Mouse (Mus musculus) heart, postnatal 25 days (tissue): ENCODE data around the gene Tmem25. TPM values are rescaled to one million over a fixed set of nuclear protein-coding genes. Genes with fewer than 3 reads are reported as not detected.
"Not testable (repeated sequence)": the region's sequence is repeated elsewhere in the genome, so short reads cannot be mapped to it uniquely, and the experiment has no call there.

ENCODE experiments used
- DNase-seq: peaks from one replicate; pipeline ENCODE4 v3.0.0; 2022; ENCODE audit warnings: low spot score
- intact Hi-C: fragments of 180-260 bp; cut with DNase I; formaldehyde crosslinking; loops from one replicate; pipeline ENCODE4 v1.15.1; 2025
- total RNA-seq, 2 experiments: library from RNA; stranded (reverse); gene quantifications; 2 replicates each; pipeline ENCODE4 v1.2.3; 2021

Tmem25 gene
- total RNA-seq, 2 experiments from 2014 or later, result 13.4 to 15.1 TPM

GRCm38 (mm10) chr9:44792842-44793241 is 6.3 kb downstream of the Tmem25 start:
- intact Hi-C loops, result no loop called here
- DNase-seq, result no peak

GRCm38 (mm10) chr9:44772750-44773651 is 26.1 kb downstream of the Tmem25 start:
- DNase-seq, result peak; percentile 87
- intact Hi-C loops, result loop anchor here (5.0 kb wide), 1 partner anchor 109 kb away; the partner anchor contains the start of gene Kmt2a

- intact Hi-C loops, result loop anchor here (5.0 kb wide), 1 partner anchor 110 kb away; the partner anchor contains the start of gene Kmt2a
- no peak for DNase-seq
Measured at GRCm38 (mm10) chr9:44772392-44772749, 26.7 kb downstream of the Tmem25 start.

- intact Hi-C loops, result loop anchor here (5.0 kb wide), 1 partner anchor 111 kb away; the partner anchor contains the start of gene Kmt2a
- no peak for DNase-seq
Measured at GRCm38 (mm10) chr9:44771376-44771775, 27.7 kb downstream of the Tmem25 start.

GRCm38 (mm10) chr9:44768029-44768394 is 31.1 kb downstream of the Tmem25 start:
- intact Hi-C loops, result loop anchor here (5.0 kb wide), 1 partner anchor 46 kb away; no protein-coding TSS in a partner anchor
- not testable (repeated sequence) for DNase-seq

GRCm38 (mm10) chr9:44767101-44768028 is 31.7 kb downstream of the Tmem25 start, which contains the start of the genes Arcn1 and Ift46:
Gene Arcn1, minus strand, starts transcription at chr9:44767845.
Gene Ift46, plus strand, starts transcription at chr9:44767908.
- DNase-seq, result peak; percentile 68
- intact Hi-C loops, result loop anchor here (5.0 kb wide), 1 partner anchor 45 kb away; no protein-coding TSS in a partner anchor

GRCm38 (mm10) chr9:44760873-44761272 is 38.2 kb downstream of the Tmem25 start:
- no peak for DNase-seq
- intact Hi-C loops, result no loop called here

- no peak for DNase-seq
Measured at GRCm38 (mm10) chr9:44748473-44748872, 50.6 kb downstream of the Tmem25 start.

GRCm38 (mm10) chr9:44747341-44747740 is 51.8 kb downstream of the Tmem25 start:
- no peak for DNase-seq
- intact Hi-C loops, result loop anchor here (5.0 kb wide), 2 partner anchors 40 to 90 kb away; no protein-coding TSS in a partner anchor

More at GRCm38 (mm10) chr9:44748473-44748872, 50.6 kb downstream of the Tmem25 start:
- intact Hi-C loops, result loop anchor here (5.0 kb wide), 2 partner anchors 41 to 91 kb away; no protein-coding TSS in a partner anchor

- DNase-seq, result no peak
- intact Hi-C loops, result loop anchor here (5.0 kb wide), 2 partner anchors 39 to 89 kb away; no protein-coding TSS in a partner anchor
Measured at GRCm38 (mm10) chr9:44746666-44747065, 52.4 kb downstream of the Tmem25 start.

- no peak for DNase-seq
- intact Hi-C loops, result loop anchor here (5.0 kb wide), 2 partner anchors 38 to 88 kb away; no protein-coding TSS in a partner anchor
Measured at GRCm38 (mm10) chr9:44745371-44745770, 53.7 kb downstream of the Tmem25 start.

Other genes starting within 250 kb of the Tmem25 start
- gene Cxcr5, start 237.4 kb downstream of the Tmem25 start, total RNA-seq, result under 1 TPM; 0.10 to 0.31 TPM
- gene Ddx6, start 194.4 kb downstream of the Tmem25 start, total RNA-seq, result 10 to 100 TPM; 72.5 to 87.3 TPM
- gene Treh, start 126.1 kb downstream of the Tmem25 start, total RNA-seq, result not detected
- gene Phldb1, start 64.1 kb downstream of the Tmem25 start, total RNA-seq, result 100 to 1,000 TPM; 115 to 121 TPM
- gene Arcn1, start 31.5 kb downstream of the Tmem25 start, total RNA-seq, result 10 to 100 TPM; 85.4 to 85.5 TPM
- gene Ift46, start 31.4 kb downstream of the Tmem25 start, total RNA-seq, result 10 to 100 TPM; 32.0 to 39.5 TPM
- under 1 TPM; 0.34 to 0.61 TPM for gene Ttc36, start 3.8 kb upstream of the Tmem25 start, total RNA-seq
- gene Kmt2a, start 82.0 kb upstream of the Tmem25 start, total RNA-seq, result 10 to 100 TPM; 23.2 to 28.1 TPM
- 1,000 to 10,000 TPM; 1,628 to 1,660 TPM for gene Atp5l, start 121.4 kb upstream of the Tmem25 start, total RNA-seq
- gene Ube4a, start 166.3 kb upstream of the Tmem25 start, total RNA-seq, result 10 to 100 TPM; 37.4 to 38.3 TPM
- gene Cd3g, start 181.1 kb upstream of the Tmem25 start, total RNA-seq, result not detected
- under 1 TPM; 0.16 to 0.34 TPM for gene Cd3d, start 182.5 kb upstream of the Tmem25 start, total RNA-seq
- gene Cd3e, start 210.3 kb upstream of the Tmem25 start, total RNA-seq, result under 1 TPM; 0.36 to 0.57 TPM
- 1 to 10 TPM in 1 of 2 experiments, under 1 TPM in 1; 0.81 to 1.0 TPM for gene Mpzl2, start 240.5 kb upstream of the Tmem25 start, total RNA-seq